Mouse (Mus musculus) bone marrow macrophage, adult 2 months (primary cell): ENCODE data around the gene Phykpl. TPM values are rescaled to one million over a fixed set of nuclear protein-coding genes. Genes with fewer than 3 reads are reported as not detected.

Source experiments
- H3K27ac ChIP-seq: 2 replicates; pipeline ENCODE4 v1.5.1; 2012; ENCODE audit warnings: low read depth, low read length; ENCODE audit not compliant: insufficient read depth
- H3K4me1 ChIP-seq: 2 replicates; pipeline ENCODE4 v1.6.1; 2012; ENCODE audit warnings: low read length; ENCODE audit not compliant: control insufficient read depth, insufficient read depth
- H3K4me3 ChIP-seq: 2 replicates; pipeline ENCODE4 v1.5.1; 2012; ENCODE audit warnings: mild to moderate bottlenecking, low read length, moderate library complexity; ENCODE audit not compliant: insufficient read depth
- CTCF ChIP-seq: IDR thresholded peaks from 2 replicates; pipeline ENCODE4 v1.5.1; 2012; ENCODE audit warnings: low read depth, mild to moderate bottlenecking, low read length, moderate library complexity
- POLR2A ChIP-seq: IDR thresholded peaks from 2 replicates; pipeline ENCODE4 v1.6.1; 2012; ENCODE audit warnings: mild to moderate bottlenecking, low read depth, low read length, borderline replicate concordance
- polyA plus RNA-seq: library from polyadenylated mRNA; stranded (reverse); fragments of >200 nt; gene quantifications from 2 replicates; pipeline ENCODE4 v1.2.4, GENCODE M21; 2012; ENCODE audit not compliant: missing spikeins, insufficient read depth, insufficient read length

Gene Phykpl
- polyA plus RNA-seq: 8.4 and 8.8 TPM in 2 replicates

- peaks cover 29% of the 10 kb centered on the region for H3K4me1 ChIP-seq
- TF ChIP-seq POLR2A (peak; percentile 88), CTCF (no peak)
- H3K27ac ChIP-seq: peak within 1 kb of the TSS; percentile 80
- H3K4me3 ChIP-seq: peak within 1 kb of the TSS; percentile 80
Measured at GRCm38 (mm10) chr11:51584431-51585248, at the start of gene Phykpl. Gene Phykpl (plus strand): TSS chr11:51584757.

- Histone ChIP-seq H3K4me3 (no peak overlapping the region), H3K27ac (no peak overlapping the region), H3K4me1 (no peaks in the 10 kb centered on the region)
- no peak for TF ChIP-seq POLR2A
- TF ChIP-seq CTCF: no peak
Measured at GRCm38 (mm10) chr11:51538388-51538787, 46.2 kb upstream of the Phykpl start.

- Histone ChIP-seq H3K4me3 (no peak overlapping the region), H3K27ac (no peak overlapping the region), H3K4me1 (no peaks in the 10 kb centered on the region)
- TF ChIP-seq POLR2A (no peak), CTCF (no peak)
Measured at GRCm38 (mm10) chr11:51538919-51539758, 45.4 kb upstream of the Phykpl start.

GRCm38 (mm10) chr11:51539759-51540282 lies 44.7 kb upstream of the Phykpl start:
- Histone ChIP-seq H3K4me3 (no peak overlapping the region), H3K4me1 (no peaks in the 10 kb centered on the region), H3K27ac (no peak overlapping the region)
- TF ChIP-seq POLR2A: no peak
- peak; percentile 97 for TF ChIP-seq CTCF

- no peaks in the 10 kb centered on the region for H3K4me1 ChIP-seq
- TF ChIP-seq CTCF (no peak), POLR2A (no peak)
- no peak overlapping the region for H3K27ac ChIP-seq
- no peak overlapping the region for H3K4me3 ChIP-seq
Measured at GRCm38 (mm10) chr11:51542424-51542823, 42.1 kb upstream of the Phykpl start.

- no peaks in the 10 kb centered on the region for H3K4me1 ChIP-seq
Measured at GRCm38 (mm10) chr11:51543487-51544050, 41.0 kb upstream of the Phykpl start.

GRCm38 (mm10) chr11:51544413-51544812 lies 40.1 kb upstream of the Phykpl start:
- H3K4me3 ChIP-seq: no peak overlapping the region
- no peak for TF ChIP-seq POLR2A
- TF ChIP-seq CTCF: no peak
- no peak overlapping the region for H3K27ac ChIP-seq
- no peaks in the 10 kb centered on the region for H3K4me1 ChIP-seq

More at GRCm38 (mm10) chr11:51543487-51544050, 41.0 kb upstream of the Phykpl start:
- TF ChIP-seq POLR2A (no peak), CTCF (no peak)
- no peak overlapping the region for H3K27ac ChIP-seq
- no peak overlapping the region for H3K4me3 ChIP-seq

- no peak overlapping the region for H3K4me3 ChIP-seq
- no peak for TF ChIP-seq POLR2A
- no peak for TF ChIP-seq CTCF
- H3K27ac ChIP-seq: no peak overlapping the region
- H3K4me1 ChIP-seq: peaks cover under 1% of the 10 kb centered on the region
Measured at GRCm38 (mm10) chr11:51545811-51546210, 38.7 kb upstream of the Phykpl start.

- Histone ChIP-seq H3K4me3 (no peak overlapping the region), H3K27ac (no peak overlapping the region), H3K4me1 (peaks cover 8% of the 10 kb centered on the region)
- TF ChIP-seq CTCF: no peak
Measured at GRCm38 (mm10) chr11:51551253-51551652, 33.3 kb upstream of the Phykpl start.
